Mouse (Mus musculus): Measurements from ENCODE around the gene Nek10. TPM values are rescaled to one million over a fixed set of nuclear protein-coding genes. Genes with fewer than 3 reads are reported as not detected.
"Not testable (repeated sequence)": the region's sequence is repeated elsewhere in the genome, so short reads cannot be mapped to it uniquely, and the experiment has no call there.

Nek10 gene
- polyA plus RNA-seq, 1 experiment from 2014 or later, result 0.09 TPM

DNA sequence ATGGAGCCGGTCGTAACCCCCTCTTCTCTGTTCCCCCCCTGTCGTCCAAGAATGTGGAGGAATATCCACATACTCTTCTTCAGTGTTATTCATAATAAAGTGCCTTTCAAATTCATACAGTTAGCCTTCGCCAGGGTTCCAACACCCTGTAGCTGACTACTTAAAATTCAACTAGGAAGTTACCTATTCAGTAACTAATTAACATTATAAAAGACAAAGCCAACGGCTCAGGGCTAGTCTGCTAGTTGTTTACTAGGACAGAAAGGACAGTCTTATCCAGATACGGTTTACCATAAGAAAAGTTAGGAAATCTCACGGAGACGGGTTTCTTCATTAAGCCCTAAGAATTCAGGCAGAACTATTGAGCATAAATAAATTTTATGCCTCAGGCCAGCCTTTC, 231.4 kb downstream of the Nek10 start:
- H3K4me3 ChIP-seq; H3K36me3 ChIP-seq; H3K27me3 ChIP-seq; H3K9ac ChIP-seq (replicated peaks); H3K27ac ChIP-seq (replicated peaks); ATAC-seq (replicated peaks); H3K9me3 ChIP-seq; H3K4me2 ChIP-seq (replicated peaks); H3K4me1 ChIP-seq: not testable (repeated sequence)
- 52% methylated on average over 8 of the region's 8 CpGs for WGBS

DNA sequence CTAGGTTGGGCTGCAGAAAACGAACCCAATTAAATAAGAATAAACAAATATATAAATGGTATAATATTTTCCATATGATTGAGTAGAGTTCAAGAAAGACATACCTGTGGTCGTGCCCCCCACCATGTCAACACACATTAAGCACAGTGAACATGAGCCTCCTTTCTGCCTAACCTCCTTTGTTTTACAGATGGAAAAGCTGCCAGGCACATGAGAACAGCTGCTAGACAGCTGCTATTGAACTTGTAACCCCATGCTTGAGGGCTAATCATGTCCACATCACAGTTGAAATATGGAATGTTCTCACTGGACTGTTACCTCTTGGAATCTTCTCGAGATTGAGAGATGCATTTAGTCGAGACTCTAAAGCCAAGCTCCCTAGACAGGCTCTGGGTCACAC, 245.0 kb downstream of the Nek10 start:
- H3K4me3 ChIP-seq, result no peak overlapping the region
- no peaks in the 10 kb centered on the region for H3K9me3 ChIP-seq

DNA sequence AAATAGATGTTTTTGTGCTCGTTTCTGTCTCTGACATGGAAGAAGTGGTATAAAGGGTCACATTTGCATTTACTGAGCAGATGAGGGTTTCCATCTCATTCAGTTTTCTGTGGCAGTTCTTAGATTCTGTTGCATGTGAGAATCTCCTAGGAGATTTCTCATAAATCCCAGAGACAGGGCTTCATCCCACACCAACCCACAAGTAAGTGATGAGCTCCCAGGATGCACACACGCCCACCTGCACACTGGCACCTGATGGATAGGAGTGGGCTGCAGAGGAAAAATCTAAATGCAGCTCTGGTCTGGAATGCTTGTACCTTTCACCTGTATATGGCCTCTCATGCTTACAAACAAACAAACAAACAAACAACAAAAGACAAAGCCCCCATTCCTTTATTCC, 258.3 kb downstream of the Nek10 start:
- ATAC-seq (replicated peaks), result no peak
- H3K4me1 ChIP-seq, result no peaks in the 10 kb centered on the region
- H3K4me2 ChIP-seq (replicated peaks), result no peak overlapping the region
- no peaks in the 10 kb centered on the region for H3K36me3 ChIP-seq
- WGBS, result 73% methylated on average over 2 of the region's 2 CpGs
- H3K9me3 ChIP-seq, result no peaks in the 10 kb centered on the region
- H3K27me3 ChIP-seq, result no peaks in the 10 kb centered on the region
- H3K27ac ChIP-seq (replicated peaks), result no peak overlapping the region
- H3K4me3 ChIP-seq, result no peak overlapping the region
- no peak overlapping the region for H3K9ac ChIP-seq (replicated peaks)

More for the DNA sequence above, 245.0 kb downstream of the Nek10 start:
- Histone ChIP-seq H3K27me3 (no peaks in the 10 kb centered on the region), H3K36me3 (no peaks in the 10 kb centered on the region), H3K4me2 (replicated peaks) (no peak overlapping the region), H3K27ac (replicated peaks) (no peak overlapping the region), H3K4me1 (no peaks in the 10 kb centered on the region), H3K9ac (replicated peaks) (no peak overlapping the region)
- WGBS, result 81% methylated on average over 4 of the region's 4 CpGs
- no peak for ATAC-seq (replicated peaks)

Other genes starting within 250 kb of the Nek10 start
- gene Slc4a7, start 101.1 kb upstream of the Nek10 start, polyA plus RNA-seq (2015; fragmentation: Nextera tagmentation; extraction: Ambion mirVana), result 38.4 and 38.5 TPM in 2 replicates

Measured in forebrain, embryonic 15.5 days (tissue).